Mouse (Mus musculus) heart, embryonic 16.5 days (tissue): ENCODE measurements at regions not wholly inside any gene's neighbourhood (a gene's known extent, or its start where the extent isn't known, plus 50 kb on each side); places are given as distances from the start of the nearest gene placed in this dataset.

ENCODE experiments used
- ATAC-seq: fragments of 200-750 bp; cut with Nextera tagmentation; replicated peaks from 2 replicates; pipeline ENCODE4 v1.8.0; 2017; ENCODE audit warnings: moderate number of reproducible peaks; ENCODE audit not compliant: insufficient read depth, low FRiP score; ENCODE audit errors: extremely low read depth
- H3K27ac ChIP-seq: fragments of 300-500 bp; sonication (generic); 2 replicates; pipeline ENCODE4 v1.5.1; 2014; ENCODE audit warnings: mild to moderate bottlenecking, low read length, control low read depth, moderate library complexity
- H3K27me3 ChIP-seq: fragments of 300-500 bp; sonication (generic); 2 replicates; pipeline ENCODE4 v1.6.1; 2014; ENCODE audit warnings: low read length, mixed read lengths; ENCODE audit not compliant: control insufficient read depth, insufficient read depth
- H3K36me3 ChIP-seq: fragments of 300-500 bp; sonication (generic); 2 replicates; pipeline ENCODE4 v1.6.1; 2014; ENCODE audit not compliant: control insufficient read depth, insufficient read depth
- H3K4me1 ChIP-seq: fragments of 300-500 bp; sonication (generic); 2 replicates; pipeline ENCODE4 v1.6.1; 2014; ENCODE audit warnings: low read length, mixed read lengths; ENCODE audit not compliant: control insufficient read depth, insufficient read depth
- H3K4me2 ChIP-seq: fragments of 300-500 bp; sonication (generic); 2 replicates; pipeline ENCODE4 v1.6.1; 2014; ENCODE audit warnings: low read depth, mild to moderate bottlenecking, control low read depth, low read length
- H3K4me3 ChIP-seq: fragments of 300-500 bp; sonication (generic); 2 replicates; pipeline ENCODE4 v1.5.1; 2014; ENCODE audit warnings: mild to moderate bottlenecking, control low read depth, low read length
- H3K9ac ChIP-seq: fragments of 300-500 bp; sonication (generic); 2 replicates; pipeline ENCODE4 v1.6.1; 2014; ENCODE audit warnings: low read length, control low read depth
- H3K9me3 ChIP-seq: fragments of 300-500 bp; sonication (generic); replicated peaks from 2 replicates; pipeline ENCODE4 v1.6.1; 2016; ENCODE audit warnings: low read length; ENCODE audit not compliant: control insufficient read depth
- WGBS: fragments of 180-500 bp; shearing (Covaris S2); extraction: QIAGEN DNeasy Blood & Tissue Kit; methylation state at CpG from one replicate; pipeline ENCODE4 v1.1.7; 2014; 5-methylcytosine and 5-hydroxymethylcytosine counted together

DNA sequence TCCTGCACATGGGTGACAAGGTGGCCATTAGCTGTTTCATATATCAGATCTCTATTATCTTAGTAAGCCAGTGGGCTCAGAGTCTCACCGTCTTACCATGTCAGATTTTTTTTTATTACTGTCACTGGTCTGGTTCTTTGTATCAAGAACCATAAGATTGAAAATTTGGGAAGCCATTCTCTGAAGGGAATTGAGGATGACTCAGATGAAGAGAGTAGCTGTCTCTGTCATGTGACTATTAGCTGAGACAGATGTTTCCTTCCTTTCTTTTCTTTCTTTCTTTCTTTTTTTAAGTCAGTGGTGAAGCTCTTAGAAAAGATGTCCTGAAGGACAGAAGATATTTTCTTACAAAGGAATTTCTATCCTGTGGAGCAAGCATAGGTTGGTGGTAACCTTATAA lies 84.1 kb downstream of the Dact1 start:
- H3K4me1 ChIP-seq, result 0 out of 2 replicates have a peak, but pooled peaks cover 1% of the 10 kb centered on the region
- H3K4me3 ChIP-seq, result no peak overlapping the region
- ATAC-seq, result no peak
- 77% methylated on average over 1 of the region's 1 CpGs for WGBS
- no peak overlapping the region for H3K27ac ChIP-seq
- no peak overlapping the region for H3K9ac ChIP-seq
- H3K9me3 ChIP-seq, result no peaks in the 10 kb centered on the region
- H3K4me2 ChIP-seq, result no peak overlapping the region
- H3K36me3 ChIP-seq, result no peaks in the 10 kb centered on the region
- H3K27me3 ChIP-seq, result no peaks in the 10 kb centered on the region

DNA sequence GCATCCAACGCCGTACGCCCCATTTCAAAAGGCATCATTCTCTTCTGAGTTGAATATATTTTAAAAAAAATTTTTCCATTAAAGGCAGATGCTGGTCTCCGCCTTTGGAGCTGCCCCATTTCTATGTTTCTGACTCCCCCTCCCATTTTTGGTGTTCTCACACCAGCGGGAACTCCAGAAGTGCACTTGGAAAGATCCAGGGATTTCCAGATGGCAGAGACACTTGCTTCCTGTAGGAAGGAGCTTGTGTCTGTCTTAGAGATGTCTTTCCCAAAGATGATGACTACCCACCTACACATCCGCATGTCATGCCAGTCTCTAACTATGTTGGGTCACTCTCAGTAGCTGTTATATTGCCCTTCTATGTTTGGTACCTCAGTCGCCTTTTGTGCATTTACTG lies 87.8 kb downstream of the Dact1 start:
- ATAC-seq, result no peak
- no peaks in the 10 kb centered on the region for H3K9me3 ChIP-seq
- H3K27me3 ChIP-seq, result no peaks in the 10 kb centered on the region
- no peak overlapping the region for H3K4me3 ChIP-seq
- H3K4me2 ChIP-seq, result no peak overlapping the region
- no peak overlapping the region for H3K27ac ChIP-seq
- 86% methylated on average over 7 of the region's 7 CpGs for WGBS
- H3K36me3 ChIP-seq, result no peaks in the 10 kb centered on the region
- no peak overlapping the region for H3K9ac ChIP-seq
- 0 out of 2 replicates have a peak, but pooled peaks cover 2% of the 10 kb centered on the region for H3K4me1 ChIP-seq

DNA sequence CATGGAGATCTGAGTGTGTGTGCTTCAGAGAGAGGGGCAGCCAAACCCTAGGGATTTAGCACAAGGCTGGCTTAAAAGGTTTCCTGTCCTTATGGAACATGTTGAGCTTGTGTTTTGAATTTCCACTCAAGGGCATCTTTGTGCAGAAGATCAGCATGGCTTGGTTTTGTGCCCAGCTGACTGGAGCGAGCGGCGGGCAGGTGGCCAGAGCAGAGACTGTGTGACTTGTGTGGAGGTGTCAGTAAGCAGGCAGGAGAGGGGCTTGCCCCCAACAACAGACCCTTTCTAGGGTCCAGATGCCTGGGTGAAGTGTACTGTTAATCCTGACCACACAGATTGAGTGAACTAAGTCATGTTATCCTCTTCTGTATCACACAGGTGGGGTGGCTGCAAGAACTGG lies 89.0 kb downstream of the Dact1 start:
- Histone ChIP-seq H3K9ac (no peak overlapping the region), H3K4me3 (no peak overlapping the region), H3K36me3 (no peaks in the 10 kb centered on the region), H3K9me3 (no peaks in the 10 kb centered on the region), H3K4me2 (no peak overlapping the region), H3K4me1 (0 out of 2 replicates have a peak, but pooled peaks cover 2% of the 10 kb centered on the region), H3K27me3 (no peaks in the 10 kb centered on the region), H3K27ac (no peak overlapping the region)
- 70% methylated on average over 3 of the region's 3 CpGs for WGBS
- ATAC-seq, result no peak

DNA sequence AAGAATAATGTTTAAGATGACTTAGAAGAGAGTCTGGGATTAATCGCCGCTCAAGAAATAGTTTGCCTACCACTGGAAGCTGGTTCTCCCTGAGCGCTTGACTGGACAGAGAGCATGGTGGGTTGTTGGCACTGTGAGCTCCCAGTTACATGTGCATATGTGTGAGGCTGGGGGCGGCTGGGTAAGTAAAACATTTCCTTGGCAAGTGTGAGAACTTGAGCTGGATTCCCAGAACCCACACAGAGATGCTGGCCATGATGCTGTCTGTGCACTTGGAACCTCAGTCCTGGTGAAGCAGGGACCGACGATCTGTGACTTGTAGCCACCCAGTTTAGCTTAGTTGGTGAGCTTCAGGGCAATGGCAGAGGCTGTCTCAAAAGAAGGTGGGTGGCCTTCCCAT lies 90.5 kb downstream of the Dact1 start:
- no peak overlapping the region for H3K4me3 ChIP-seq
- H3K9me3 ChIP-seq, result no peaks in the 10 kb centered on the region
- 84% methylated on average over 6 of the region's 6 CpGs for WGBS
- no peaks in the 10 kb centered on the region for H3K27me3 ChIP-seq
- H3K36me3 ChIP-seq, result no peaks in the 10 kb centered on the region
- H3K27ac ChIP-seq, result no peak overlapping the region
- no peak overlapping the region for H3K4me2 ChIP-seq
- no peak overlapping the region for H3K9ac ChIP-seq
- H3K4me1 ChIP-seq, result 0 out of 2 replicates have a peak, but pooled peaks cover 2% of the 10 kb centered on the region
- ATAC-seq, result no peak

DNA sequence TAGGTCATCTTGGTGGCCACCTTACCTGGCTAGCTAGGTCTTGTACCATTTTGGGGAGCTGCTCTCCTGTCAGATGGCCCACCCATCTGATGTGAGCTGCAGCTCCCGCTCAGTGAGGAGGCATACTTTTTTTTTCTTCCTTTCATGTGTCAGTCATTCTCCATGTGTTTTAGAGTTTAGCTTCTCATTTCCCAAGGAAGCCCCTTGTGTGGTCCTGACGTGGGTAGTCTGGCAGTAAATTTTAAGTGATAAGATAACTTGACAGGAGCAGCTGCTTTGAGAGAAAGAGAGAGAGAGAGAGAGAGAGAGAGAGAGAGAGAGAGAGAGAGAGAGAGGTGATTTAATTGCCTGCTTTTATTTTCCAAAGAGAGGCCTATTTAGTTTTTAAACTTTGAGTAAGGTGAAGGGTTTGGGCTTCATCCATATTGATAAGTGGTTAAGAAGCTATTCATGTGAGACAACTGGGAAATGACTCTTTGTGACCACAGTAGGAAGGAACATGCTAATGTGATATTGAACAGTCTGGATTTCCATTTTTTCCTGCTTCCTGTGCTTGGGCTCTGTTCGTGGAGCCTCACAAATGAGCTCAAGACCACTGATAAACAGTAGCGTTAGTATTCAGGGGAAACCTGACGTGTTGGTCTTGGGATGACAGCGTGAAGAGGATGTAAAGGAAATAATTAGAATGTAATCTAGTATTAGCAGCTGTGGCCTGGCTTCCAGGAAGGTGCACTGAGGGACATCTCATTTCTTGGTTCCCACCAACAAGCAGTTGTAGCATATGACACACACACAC lies 92.1 kb downstream of the Dact1 start:
- ATAC-seq, result no peak
- WGBS, result 18% methylated on average over 6 of the region's 6 CpGs
- H3K36me3 ChIP-seq, result no peaks in the 10 kb centered on the region

DNA sequence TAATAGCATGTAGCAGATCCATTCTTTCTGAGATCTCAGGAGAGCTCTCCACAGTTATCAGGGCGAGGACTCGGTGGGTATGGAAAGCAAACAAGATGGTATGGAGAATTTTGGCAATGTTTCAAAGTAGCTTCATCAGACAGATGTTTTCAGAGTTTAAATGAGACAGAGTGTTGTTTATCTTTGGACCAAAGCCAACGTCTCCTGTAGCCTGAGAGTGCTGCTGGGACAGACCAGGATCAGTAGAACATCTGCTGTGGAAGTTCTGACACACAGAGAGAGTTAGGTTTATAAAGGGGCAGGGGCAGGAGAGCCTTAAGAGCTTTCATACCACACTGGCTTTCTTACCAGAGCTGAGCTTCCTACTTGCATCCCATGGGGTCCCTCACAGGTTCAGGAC lies 97.6 kb downstream of the Dact1 start:
- WGBS, result 25% methylated on average over 3 of the region's 3 CpGs
- Histone ChIP-seq H3K4me3 (no peak overlapping the region), H3K9ac (no peak overlapping the region), H3K4me1 (no peaks in the 10 kb centered on the region), H3K27ac (no peak overlapping the region), H3K4me2 (no peak overlapping the region), H3K9me3 (peaks cover 4% of the 10 kb centered on the region; the same call in 1 of the 2 replicates), H3K27me3 (no peaks in the 10 kb centered on the region), H3K36me3 (no peaks in the 10 kb centered on the region)
- no peak for ATAC-seq

More for the DNA sequence above, 92.1 kb downstream of the Dact1 start:
- Histone ChIP-seq H3K27ac (no peak overlapping the region), H3K4me2 (no peak overlapping the region), H3K9ac (no peak overlapping the region), H3K9me3 (no peaks in the 10 kb centered on the region), H3K4me1 (0 out of 2 replicates have a peak, but pooled peaks cover 2% of the 10 kb centered on the region), H3K27me3 (no peaks in the 10 kb centered on the region), H3K4me3 (no peak overlapping the region)

DNA sequence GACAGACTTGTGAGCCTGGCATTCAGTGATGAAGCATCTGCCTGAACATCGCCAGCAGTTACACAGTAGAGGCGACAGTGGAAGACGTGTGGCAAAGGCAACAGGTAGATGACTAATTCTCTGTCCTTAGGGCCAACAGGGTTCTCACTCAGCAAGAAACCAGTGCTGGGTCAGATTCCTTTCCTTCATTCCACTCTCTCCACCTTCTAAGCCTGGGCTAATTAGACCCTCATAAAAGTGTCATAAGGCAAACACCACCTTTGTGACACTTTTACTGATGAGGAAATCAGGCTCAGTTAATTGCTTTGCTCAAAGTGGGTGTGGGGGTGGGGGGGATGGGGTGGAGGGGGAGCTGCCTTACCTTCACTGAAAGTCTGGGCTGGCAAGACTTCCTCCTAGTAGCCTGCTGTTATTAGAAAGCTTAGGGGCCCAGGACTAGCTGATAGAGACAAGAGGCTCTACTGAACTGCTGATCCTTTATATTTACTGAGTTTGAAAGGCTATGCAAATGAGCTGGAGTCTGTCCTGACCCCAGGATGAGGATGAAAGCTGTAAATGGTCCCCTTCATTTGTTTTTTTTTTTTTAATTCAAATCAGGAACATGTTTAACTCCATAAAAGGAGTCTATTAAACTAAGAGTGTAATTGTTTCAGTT lies 98.8 kb downstream of the Dact1 start:
- no peak overlapping the region for H3K4me3 ChIP-seq
- H3K9me3 ChIP-seq, result peaks cover 4% of the 10 kb centered on the region; the same call in 1 of the 2 replicates
- no peaks in the 10 kb centered on the region for H3K4me1 ChIP-seq
- H3K27ac ChIP-seq, result no peak overlapping the region
- no peak overlapping the region for H3K4me2 ChIP-seq
- ATAC-seq, result no peak
- H3K9ac ChIP-seq, result no peak overlapping the region
- H3K27me3 ChIP-seq, result no peaks in the 10 kb centered on the region
- WGBS, result 74% methylated on average over 3 of the region's 3 CpGs
- no peaks in the 10 kb centered on the region for H3K36me3 ChIP-seq

DNA sequence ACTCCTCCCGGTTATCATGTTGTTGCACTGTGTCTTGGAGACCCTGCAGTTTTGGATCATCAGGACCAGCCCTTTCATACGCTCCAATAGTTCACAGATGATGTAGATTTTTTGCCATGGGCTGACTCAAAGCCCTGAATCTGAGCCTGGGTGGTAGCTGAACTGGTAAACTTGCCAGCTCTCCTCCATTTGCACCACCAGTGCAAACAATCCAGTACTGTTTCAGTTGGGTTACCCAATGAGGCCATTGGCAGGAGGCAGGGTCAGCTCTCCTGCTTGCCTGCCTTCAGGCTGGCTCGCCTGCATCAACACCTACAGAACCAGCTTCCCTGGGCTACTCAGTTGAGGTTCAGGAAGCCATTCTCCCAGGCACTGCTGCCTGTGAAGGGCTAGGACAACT lies 102.6 kb downstream of the Dact1 start:
- H3K4me1 ChIP-seq, result no peaks in the 10 kb centered on the region
- H3K4me2 ChIP-seq, result no peak overlapping the region
- H3K27me3 ChIP-seq, result no peaks in the 10 kb centered on the region
- no peak overlapping the region for H3K27ac ChIP-seq
- H3K9me3 ChIP-seq, result peaks cover 4% of the 10 kb centered on the region; the same call in 1 of the 2 replicates
- WGBS, result 78% methylated on average over 3 of the region's 3 CpGs
- no peaks in the 10 kb centered on the region for H3K36me3 ChIP-seq
- ATAC-seq, result no peak
- H3K9ac ChIP-seq, result no peak overlapping the region
- no peak overlapping the region for H3K4me3 ChIP-seq

DNA sequence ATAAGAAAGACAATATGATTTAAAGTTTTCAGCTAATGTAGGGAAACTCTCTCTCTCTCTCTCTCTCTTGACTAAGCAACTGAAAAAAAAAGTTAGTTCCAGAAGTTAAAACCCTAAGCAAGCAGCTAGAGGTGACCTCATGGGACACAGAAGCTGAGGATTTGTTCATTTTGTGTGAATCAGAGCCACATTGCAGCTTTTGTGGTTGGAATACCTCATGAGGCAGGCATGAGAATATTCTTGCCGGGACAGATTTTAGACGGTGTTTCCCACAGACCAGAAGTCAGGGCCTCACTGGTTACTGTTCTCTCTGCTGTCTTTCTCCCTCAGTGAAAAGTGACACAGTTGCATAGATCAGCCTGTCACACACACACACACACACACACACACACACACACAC lies 107.3 kb downstream of the Dact1 start:
- no peak for ATAC-seq
- Histone ChIP-seq H3K27ac (no peak overlapping the region), H3K4me2 (no peak overlapping the region), H3K9me3 (no peaks in the 10 kb centered on the region), H3K27me3 (no peaks in the 10 kb centered on the region), H3K4me3 (no peak overlapping the region), H3K4me1 (no peaks in the 10 kb centered on the region), H3K36me3 (no peaks in the 10 kb centered on the region), H3K9ac (no peak overlapping the region)
- 70% methylated on average over 2 of the region's 2 CpGs for WGBS
